19 mouse cellular contexts compared by ENCODE assay signal in the genomic region with DNA sequence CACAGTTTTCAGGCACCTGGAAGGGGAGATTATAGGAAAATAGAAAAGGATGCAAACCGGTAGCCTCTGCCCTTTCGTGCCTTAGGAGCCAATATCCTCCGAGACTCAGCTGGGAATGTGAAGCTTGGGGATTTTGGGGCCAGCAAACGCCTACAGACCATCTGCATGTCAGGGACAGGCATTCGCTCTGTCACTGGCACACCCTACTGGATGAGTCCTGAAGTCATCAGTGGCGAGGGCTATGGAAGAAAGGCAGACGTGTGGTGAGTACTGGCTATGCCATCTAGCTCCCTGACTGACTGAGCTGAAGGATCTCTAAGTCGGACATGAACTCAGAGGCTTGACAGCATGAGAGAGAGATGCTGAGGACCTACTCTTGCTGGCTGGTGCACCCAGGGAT. TPM values are rescaled to one million over a fixed set of nuclear protein-coding genes. Genes with fewer than 3 reads are reported as not detected.
DNase-seq lines count a peak whose midpoint lies in the region; ATAC-seq and TF ChIP-seq lines count a peak whose summit lies in the region.
"Had no signal": no experiment of that assay in that cellular context is flagged by ENCODE, and none has a peak within 500 bp of the region (broad histone marks: within the 10 kb centered on the region; RNA-seq: fewer than 3 reads in every experiment).

No protein-coding gene starts in this region.

- no peaks in the 10 kb centered on the region for H3K9me3 ChIP-seq in kidney, embryonic 15.5 days (replicated peaks)
- H3K9me3 ChIP-seq: intestine, embryonic 15.5 days; liver, embryonic 12.5 days; neural tube, embryonic 13.5 days had no signal

- peaks cover 99% of the 10 kb centered on the region for H3K36me3 ChIP-seq in kidney, embryonic 15.5 days

- peak overlapping the region; percentile 84 for H3K27ac ChIP-seq in layer of hippocampus, adult 2 months
- H3K27ac ChIP-seq in kidney, embryonic 15.5 days, result no peak overlapping the region
- H3K27ac ChIP-seq: heart, adult 2 months; intestine, embryonic 15.5 days; liver, embryonic 12.5 days; neural tube, embryonic 13.5 days had no signal

- no peaks in the 10 kb centered on the region for H3K27me3 ChIP-seq in kidney, embryonic 15.5 days
- H3K27me3 ChIP-seq: intestine, embryonic 15.5 days; liver, embryonic 12.5 days; neural tube, embryonic 13.5 days had no signal

- ATAC-seq in kidney, embryonic 15.5 days (replicated peaks; ENCODE audit: low FRiP score), result no peak
- ATAC-seq: activated CD4-positive, CD25-positive, alpha-beta regulatory T cell, adult 4 months; intestine, embryonic 15.5 days; liver, embryonic 12.5 days had no signal

- H3K4me2 ChIP-seq in kidney, embryonic 15.5 days, result no peak overlapping the region
- H3K4me2 ChIP-seq: intestine, embryonic 15.5 days; liver, embryonic 12.5 days; neural tube, embryonic 13.5 days had no signal

- no peak overlapping the region for H3K9ac ChIP-seq in kidney, embryonic 15.5 days
- H3K9ac ChIP-seq: intestine, embryonic 15.5 days; liver, embryonic 12.5 days; neural tube, embryonic 13.5 days had no signal

- 0 out of 2 replicates have a peak, but pooled peaks cover 4% of the 10 kb centered on the region for H3K4me1 ChIP-seq in kidney, embryonic 15.5 days

- 83% methylated on average over 8 of the region's 8 CpGs for WGBS in kidney, embryonic 15.5 days

- peak; percentile 63 to 70 for DNase-seq in frontal cortex, adult 2 months (ENCODE audit: extremely low spot score in 1 of 2, low spot score in 1 of 2)
- DNase-seq in frontal cortex, postnatal 14 days (ENCODE audit: low spot score in 2 of 2), result no peak
- DNase-seq in right cerebral cortex, adult 2 months (ENCODE audit: low spot score in 2 of 2), result peak; percentile 68
- no peak for DNase-seq in right cerebral cortex, postnatal 4 days
- peak; percentile 70 to 72 for DNase-seq in layer of hippocampus, adult 2 months (ENCODE audit: low spot score in 2 of 2)
- DNase-seq in telencephalon, adult 2 months (ENCODE audit: low read depth, low spot score), result peak; percentile 68
- no peak for DNase-seq in embryo, embryonic 10.5 days (ENCODE audit: low spot score)
- DNase-seq: heart, adult 2 months; heart, postnatal 10 days; lung, postnatal 14 days; midbrain, embryonic 14.5 days; retina, postnatal 1 day; thymus, postnatal 25 days had no signal

- H3K4me3 ChIP-seq in layer of hippocampus, adult 2 months, result no peak overlapping the region
- H3K4me3 ChIP-seq in kidney, embryonic 15.5 days (replicated peaks), result no peak overlapping the region
- H3K4me3 ChIP-seq: heart, adult 2 months; intestine, embryonic 15.5 days; liver, embryonic 12.5 days; neural tube, embryonic 13.5 days had no signal

- TF ChIP-seq CTCF in layer of hippocampus, adult 2 months (conservative IDR thresholded peaks at IDR 0.05), result peak; percentile 67

RNA-seq across cellular contexts. Expression of a gene that starts 8.5 kb away (rescaled TPM):
- not detected in 2 replicates for polyA plus RNA-seq in frontal cortex, adult 2 months (2012; rRNA removed)
- total RNA-seq in layer of hippocampus, adult 2 months (2021), result not detected
- polyA plus RNA-seq in kidney, embryonic 15.5 days (2015; fragmentation: Nextera tagmentation; extraction: Ambion mirVana), result not detected in 2 replicates
- total RNA-seq: common myeloid progenitor, adult 5-6 weeks; heart, adult 2 months; heart, postnatal 10 days had no signal
- polyA plus RNA-seq: activated CD4-positive, CD25-positive, alpha-beta regulatory T cell, adult 4 months; heart, adult 2 months; intestine, embryonic 15.5 days; liver, embryonic 12.5 days; midbrain, embryonic 14.5 days; neural tube, embryonic 13.5 days had no signal

RNA-seq across cellular contexts. Expression of a gene that starts 8.5 kb away (rescaled TPM):
- 154 and 168 TPM in 2 replicates for polyA plus RNA-seq in frontal cortex, adult 2 months (2012; rRNA removed)
- 100 to 1,000 TPM; 153 TPM for total RNA-seq in layer of hippocampus, adult 2 months (2021)
- 201 and 217 TPM in 2 replicates for polyA plus RNA-seq in kidney, embryonic 15.5 days (2015; fragmentation: Nextera tagmentation; extraction: Ambion mirVana)

RNA-seq across cellular contexts. Expression of a gene that starts 49.8 kb away (rescaled TPM):
- 78.7 and 79.8 TPM in 2 replicates for polyA plus RNA-seq in frontal cortex, adult 2 months (2012; rRNA removed)
- total RNA-seq in layer of hippocampus, adult 2 months (2021), result 10 to 100 TPM; 32.0 to 34.3 TPM
- 28.6 and 31.5 TPM in 2 replicates for polyA plus RNA-seq in kidney, embryonic 15.5 days (2015; fragmentation: Nextera tagmentation; extraction: Ambion mirVana)

Comparison
In these comparisons a context has a peak if more than half of its experiments do, and no peak if none do; other contexts are left out.
1. DNase-seq: peak in frontal cortex, adult 2 months (2 of 2), right cerebral cortex, adult 2 months (2 of 2), layer of hippocampus, adult 2 months (2 of 2) and telencephalon, adult 2 months (single experiment); none in frontal cortex, postnatal 14 days (0 of 2), right cerebral cortex, postnatal 4 days (single experiment) and embryo, embryonic 10.5 days (single experiment).